Mouse (Mus musculus): ENCODE measurements around the gene Nckap1.
"Not testable (repeated sequence)": the region's sequence is repeated elsewhere in the genome, so short reads cannot be mapped to it uniquely, and the experiment has no call there.

The Nckap1 gene

DNA sequence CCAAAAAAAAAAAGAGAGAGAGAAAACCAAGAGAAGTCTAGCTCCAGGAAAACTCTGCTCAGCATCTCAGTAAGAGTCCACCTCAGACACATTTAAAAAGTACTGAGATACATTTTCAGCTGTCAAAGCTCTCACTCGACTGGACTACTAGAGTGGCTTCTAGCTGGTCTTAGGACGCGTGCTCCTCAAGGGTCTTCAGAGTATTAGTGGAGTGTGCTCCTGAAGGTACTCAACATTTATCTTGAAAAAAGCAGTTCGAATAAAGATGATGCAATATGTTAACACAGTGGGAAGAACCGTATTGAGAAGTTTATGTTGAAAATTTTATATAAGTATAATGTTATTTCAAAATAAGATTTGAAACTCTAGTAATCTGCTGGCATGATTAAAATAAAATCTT lies 20.4 kb downstream of the Nckap1 start:
- no peak for DNase-seq (ENCODE audit: low spot score)

DNA sequence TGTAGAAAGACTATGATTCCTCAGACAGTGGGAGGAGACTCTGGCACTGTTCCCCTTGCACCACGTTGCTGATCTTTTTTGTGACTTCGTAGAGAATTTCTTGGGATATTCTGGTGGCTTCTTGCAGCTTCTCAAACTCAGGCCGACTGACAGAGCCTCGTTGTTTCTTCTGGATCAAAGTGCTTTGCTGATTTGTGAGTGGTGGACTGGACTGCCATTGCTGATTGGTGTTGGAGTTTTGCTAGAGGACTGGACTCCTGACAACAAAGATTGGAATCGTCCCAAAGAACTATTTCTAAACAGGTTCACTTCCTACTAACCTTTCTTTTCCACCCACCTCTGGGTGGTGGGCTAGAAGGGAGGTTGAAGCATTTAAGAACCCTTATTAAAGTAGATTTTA lies 21.5 kb downstream of the Nckap1 start:
- no peak for DNase-seq (ENCODE audit: low spot score)

DNA sequence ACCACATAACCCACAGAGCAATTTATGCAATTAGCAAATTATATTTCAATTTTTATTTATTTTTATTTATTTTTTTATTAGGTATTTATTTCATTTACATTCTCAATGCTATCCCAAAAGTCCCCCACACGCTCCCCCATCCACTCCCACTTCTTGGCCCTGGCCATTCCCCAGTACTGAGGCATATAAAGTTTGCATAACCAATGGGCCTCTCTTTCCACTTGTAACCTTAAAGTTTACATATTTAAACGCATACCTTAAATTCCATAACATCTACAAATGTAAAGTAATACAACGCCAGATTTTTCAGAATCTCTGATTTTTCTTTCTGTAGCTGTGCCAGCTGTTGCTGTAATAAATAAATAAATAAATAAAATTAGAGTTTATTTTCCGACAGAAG lies 26.7 kb downstream of the Nckap1 start:
- no peak for DNase-seq (ENCODE audit: low spot score)

DNA sequence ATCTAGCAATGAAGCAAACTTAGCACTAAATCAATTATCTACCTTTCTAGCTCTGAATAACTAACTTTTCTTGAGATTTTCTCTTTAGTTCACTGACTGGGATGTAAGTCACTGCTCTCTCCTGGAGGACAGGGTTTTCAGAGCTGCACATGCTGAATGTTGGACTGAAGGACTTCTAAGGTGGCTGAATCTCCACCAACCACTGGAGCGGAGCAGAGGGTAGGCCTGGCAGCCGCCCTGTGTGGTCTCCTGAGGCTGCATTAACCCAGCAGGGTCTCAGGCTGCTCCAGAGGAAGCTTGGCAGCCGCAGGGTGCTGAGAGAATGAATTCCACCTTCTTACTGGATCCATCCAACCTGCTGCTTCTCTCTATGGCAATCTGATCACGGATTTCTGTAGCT lies 31.5 kb downstream of the Nckap1 start:
- no peak for DNase-seq (ENCODE audit: low spot score)

DNA sequence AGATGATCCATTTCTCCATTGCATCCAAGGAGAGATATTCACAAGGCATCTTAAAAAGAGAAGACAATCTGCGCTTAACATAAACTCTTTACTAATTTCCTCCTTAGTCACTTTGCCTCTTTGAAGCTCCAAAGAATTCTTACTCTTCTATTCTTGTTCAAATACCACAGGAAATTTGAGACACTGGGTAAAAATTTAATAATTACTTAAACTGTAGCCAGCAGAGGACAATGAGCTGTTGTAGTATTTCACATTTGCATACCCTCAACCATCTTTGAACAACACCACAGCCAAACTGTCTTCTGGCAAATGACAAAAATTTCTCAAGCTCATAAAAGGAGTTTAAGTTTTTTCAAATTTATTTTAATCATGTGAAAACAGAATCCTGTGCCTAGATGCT lies 33.3 kb downstream of the Nckap1 start:
- no peak for DNase-seq (ENCODE audit: low spot score)

DNA sequence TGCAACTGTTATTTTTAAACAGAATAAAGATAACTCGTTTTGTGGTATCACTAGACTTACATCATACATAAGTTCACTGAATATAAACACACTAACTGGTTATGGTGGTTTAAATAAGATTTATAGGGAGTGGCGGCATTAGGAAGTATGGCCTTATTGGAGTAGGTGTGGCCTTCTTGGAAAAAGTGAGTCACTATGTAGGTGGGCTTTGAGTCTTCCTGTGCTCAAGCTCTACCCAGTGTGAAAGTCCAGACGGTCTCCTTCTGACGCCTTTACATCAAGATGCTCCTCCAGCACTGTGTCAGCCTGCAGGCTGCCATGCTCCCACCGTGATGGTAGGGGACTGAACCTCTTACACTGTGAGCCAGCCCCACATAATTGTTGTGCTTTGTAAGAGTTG lies 38.4 kb downstream of the Nckap1 start:
- no peak for DNase-seq (ENCODE audit: low spot score)

DNA sequence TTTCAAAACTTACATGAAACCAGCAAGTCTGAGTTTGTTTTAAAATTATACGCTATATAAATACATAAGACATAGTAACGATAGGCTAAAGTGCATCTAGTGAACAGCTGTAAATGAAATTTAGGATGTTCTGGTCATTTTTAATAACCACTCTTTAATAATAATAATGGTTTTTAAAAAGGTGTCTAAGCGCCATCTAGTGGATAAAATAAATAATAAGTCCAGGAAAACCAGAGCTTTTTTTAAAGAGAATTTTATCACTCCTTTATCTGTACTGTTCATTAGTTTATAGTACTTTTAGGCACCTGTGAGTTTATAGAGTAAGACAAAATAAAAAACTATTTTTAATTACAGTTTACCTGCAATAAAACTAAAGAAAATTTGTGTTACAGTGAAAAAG lies 44.0 kb downstream of the Nckap1 start:
- no peak for DNase-seq (ENCODE audit: low spot score)

DNA sequence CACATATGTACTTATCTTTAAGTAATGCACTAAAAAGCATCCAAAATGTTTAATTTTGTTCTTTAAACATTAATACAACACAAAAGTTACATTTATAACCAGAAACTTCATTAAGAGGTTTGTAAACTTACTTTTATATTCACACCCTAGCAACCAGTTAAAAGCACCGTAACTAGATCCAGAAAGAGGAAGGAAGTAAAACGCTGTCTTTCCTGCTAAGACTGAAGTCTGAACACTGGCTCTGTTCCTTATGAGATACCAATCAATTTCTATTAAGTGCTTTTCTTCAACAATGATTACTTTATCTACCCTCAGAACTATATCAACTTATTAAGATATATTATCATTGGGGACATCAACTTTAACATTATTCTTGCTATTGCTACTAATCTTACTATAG lies 44.6 kb downstream of the Nckap1 start:
- no peak for DNase-seq (ENCODE audit: low spot score)

DNA sequence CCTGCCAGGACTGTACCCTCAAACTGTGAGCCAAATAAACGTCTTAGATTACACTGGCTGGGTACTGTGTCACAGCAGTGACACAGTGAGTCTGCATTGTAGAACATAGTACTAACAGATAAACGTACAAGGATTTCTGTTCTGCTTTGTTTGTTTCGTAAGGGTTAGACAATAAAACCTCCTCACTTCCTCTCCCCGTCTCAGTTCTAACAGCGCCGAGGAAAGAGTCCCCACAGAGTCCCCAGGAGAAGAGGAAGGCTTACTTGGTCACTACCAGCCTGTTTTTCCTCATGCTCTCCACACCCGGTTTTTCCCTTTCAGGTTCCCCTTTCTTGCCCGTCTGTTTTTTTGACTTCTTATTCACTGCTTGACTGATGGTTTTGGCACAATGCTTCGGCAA lies 56.9 kb downstream of the Nckap1 start:
- DNase-seq (ENCODE audit: low spot score): no peak

DNA sequence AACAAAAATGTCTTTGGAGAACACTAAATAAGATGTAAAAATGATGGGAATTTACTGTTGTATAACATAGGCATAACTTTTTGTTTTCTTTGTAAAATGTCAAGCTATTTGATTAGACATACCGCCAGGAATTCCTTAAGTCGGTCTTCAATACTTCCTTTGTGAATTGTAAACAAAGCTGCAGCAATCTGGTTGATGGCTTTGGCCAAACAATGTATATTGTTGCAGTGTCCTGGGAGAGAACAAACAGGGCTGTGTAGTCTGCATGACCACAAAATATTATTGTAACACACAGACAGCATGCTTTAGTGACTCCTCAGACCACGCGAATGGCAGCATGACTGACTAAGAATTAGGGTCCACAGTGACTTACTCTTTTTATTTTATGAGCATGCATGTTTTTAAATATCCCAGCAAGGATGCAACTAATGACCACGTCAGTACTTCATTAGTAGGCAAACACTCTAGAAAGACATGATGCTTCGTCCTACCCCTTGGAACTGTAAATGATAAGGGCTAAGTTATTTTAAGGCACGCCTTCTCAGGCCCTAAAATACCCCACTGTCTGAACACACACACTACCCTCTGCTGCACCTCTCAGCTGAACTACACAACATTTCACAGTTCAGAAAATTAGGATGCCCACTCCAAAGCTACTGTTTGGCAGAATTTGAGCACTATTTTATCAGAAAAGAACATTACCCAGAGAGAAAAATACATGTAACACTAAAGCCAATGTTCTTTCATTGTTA lies 75.0 kb downstream of the Nckap1 start:
- no peak for DNase-seq (ENCODE audit: low spot score)

DNA sequence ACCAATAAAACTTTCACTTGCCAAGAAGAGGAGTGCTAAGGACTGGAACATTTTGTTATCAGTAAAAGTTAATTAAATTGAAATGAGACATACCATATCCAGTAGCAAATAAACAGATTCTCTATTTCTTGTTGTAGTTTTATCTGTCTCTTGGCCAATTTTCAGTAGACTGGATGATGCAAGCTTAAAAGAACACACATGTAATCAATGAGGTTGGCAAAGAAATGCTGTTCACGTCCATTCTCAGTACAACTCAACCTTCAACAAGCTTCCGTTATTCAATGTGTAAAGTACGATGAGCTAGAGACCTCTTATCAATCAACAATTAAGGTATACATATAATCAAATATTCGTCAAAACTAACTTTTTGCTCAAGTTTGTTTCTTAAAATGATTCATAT lies 79.0 kb downstream of the Nckap1 start:
- no peak for DNase-seq (ENCODE audit: low spot score)

DNA sequence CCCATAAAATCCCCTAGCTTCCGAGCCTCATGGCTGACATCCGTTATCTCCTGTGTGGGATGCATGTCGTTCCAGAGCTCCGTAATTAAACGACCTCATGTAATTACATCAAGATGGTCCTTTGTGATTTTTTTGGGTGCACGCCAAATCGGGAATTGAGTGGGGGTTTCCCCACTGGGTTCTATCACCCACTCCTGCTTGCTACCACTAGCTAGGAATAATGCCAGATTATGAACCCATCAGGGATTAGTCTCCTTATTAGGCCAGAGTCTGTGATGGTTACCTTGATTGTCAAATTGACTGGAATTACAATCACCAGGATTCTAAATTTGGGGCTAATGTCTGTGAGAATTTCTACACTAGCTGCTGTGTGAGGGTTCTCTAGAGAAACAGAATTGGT lies 85.9 kb downstream of the Nckap1 start:
- DNase-seq (ENCODE audit: low spot score): not testable (repeated sequence)

DNA sequence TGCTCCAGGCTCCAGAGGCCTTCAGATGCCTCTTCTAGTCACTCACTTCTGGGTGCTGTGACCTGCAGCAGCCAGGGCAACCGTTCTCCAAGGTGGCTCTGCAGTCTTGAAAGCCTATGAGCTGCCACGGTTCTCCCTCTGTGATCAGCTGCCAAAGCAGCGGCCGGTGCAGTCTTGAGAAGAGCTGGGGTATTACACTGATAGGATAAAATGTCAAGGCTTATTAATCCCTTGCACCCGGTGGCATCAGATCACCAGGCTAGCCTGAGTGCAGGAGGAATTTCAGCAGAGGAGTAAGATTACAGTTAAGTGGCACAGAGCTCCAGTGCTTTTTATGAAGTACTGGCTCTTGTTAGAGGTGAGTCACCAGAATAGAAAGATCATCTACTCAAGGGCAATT lies 94.3 kb downstream of the Nckap1 start:
- DNase-seq (ENCODE audit: low spot score): no peak

DNA sequence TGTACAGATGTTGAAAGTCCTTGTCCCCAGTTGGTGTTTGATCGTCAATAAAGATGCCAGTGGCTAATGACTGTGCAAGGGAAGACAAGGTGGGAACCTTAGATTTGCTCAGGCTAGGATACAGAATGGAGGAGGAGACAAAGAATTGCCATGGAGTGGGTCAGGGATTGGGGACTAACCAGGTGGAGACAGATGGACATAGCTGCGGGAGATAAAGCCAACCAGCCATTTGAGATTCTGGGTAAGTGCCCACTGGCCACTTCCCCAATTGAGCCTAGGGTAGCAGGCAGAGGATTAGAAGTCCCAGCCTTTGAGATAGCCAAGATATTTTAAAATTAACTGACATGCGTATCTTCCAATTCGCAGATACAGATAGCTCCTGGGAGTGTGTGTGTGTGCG lies 96.2 kb downstream of the Nckap1 start:
- no peak for DNase-seq (ENCODE audit: low spot score)

DNA sequence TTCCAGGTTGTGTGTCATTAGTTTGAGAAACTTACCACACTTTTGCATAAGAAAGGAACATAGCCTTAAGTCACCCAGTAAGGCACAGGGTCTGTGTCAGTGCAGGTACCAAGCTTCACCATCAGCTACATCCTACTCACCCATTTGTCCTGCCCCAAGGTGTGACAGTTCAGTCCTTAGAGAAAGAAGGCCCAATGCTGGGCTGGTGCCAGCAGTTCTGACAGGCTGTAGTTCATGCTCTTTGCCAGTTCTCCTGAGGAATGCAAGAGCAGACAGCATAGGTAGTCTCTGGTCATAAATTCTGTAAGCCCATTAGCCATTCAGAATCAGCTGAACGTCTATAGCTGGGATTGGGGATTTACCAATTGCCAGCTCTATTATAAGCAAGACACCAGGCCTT lies 105.3 kb downstream of the Nckap1 start:
- DNase-seq (ENCODE audit: low spot score): no peak

DNA sequence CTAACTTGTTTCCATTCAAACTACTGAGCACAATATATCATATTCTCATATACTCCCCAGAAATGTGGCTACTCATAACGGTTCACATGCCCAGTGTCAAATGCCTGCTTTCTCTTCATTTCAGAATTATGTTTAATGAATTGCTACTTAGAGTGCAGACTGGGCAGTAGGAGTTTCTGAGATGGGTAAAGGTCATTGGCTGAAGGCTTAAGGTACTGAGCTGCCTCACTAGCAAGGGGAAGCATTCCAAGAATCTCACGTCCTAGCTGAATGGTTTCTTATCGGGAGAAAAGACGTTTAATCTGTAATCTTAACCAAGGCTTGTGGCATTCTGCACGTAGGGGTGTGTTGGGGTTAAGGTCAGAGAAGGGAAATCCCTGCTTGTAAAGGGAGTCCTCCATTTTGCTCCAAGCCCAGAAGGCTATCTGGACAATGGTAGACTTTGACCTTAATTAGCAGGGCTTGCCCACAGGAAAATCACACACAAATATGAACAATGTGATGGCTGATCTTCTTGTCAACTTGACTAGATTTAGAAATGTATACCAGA lies 106.9 kb downstream of the Nckap1 start:
- DNase-seq (ENCODE audit: low spot score): peak; percentile 60

DNA sequence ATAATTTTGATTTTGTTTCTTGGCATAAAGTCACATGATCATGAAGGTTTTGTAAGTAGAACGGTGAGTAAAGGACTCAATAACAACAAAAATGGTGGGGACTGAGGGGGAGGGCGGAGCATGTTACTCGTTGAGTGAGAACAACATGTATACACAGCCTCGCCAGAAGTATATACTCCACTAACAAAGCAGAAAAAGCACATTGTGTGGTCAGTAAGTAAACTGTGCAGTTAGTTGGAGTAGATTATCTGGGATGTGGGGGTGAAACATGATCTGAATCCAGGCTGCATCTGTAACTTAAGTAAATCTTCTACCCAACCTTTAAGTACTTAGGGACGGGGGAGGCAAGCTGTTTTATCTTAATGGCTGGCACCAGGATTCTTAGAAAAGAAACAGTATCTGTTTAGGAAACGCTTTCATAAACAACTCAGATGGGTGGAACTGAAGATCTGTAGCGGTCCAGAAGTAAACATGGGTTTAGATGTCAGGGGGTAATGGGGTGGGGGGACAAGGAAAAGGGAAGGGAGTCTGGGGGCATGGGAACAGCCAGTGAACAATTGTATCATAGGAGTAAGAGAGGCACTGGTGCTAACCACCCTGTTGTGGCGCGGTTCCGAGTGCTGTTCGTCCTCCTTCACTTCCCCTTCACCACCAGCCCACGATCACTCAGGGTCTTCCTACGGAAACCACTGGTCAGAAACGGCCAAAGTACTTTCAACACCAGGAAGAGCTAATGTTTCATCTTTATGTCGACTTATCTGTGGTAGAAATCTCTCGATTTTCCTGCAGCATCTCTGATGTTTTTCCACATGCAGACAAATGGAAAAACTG lies 115.0 kb downstream of the Nckap1 start:
- no peak for DNase-seq (ENCODE audit: low spot score)

DNA sequence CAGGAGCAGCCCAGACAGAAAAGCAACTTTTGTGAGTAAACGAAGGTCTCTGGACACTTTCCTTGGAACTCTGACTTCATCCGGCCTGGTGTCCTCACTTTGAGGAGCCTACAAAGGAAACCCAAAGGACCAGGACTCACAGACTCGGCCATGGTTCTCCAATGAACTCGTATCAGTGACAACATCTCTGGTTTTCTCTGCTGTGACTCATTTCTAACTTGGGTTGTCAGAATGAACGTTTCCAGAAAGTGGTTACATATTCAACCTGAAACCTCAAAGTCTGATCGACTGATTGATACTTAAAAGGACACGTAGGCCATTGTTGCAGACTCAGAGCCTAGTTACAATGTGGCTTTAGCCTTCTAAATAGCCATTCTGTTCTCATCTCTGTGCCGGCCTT lies 119.4 kb downstream of the Nckap1 start:
- DNase-seq (ENCODE audit: low spot score): no peak

Data from yolk sac, embryonic 10.5 days (tissue).